Mouse (Mus musculus): ENCODE data around the gene Reg2. TPM values are rescaled to one million over a fixed set of nuclear protein-coding genes. Genes with fewer than 3 reads are reported as not detected.
"Not testable (repeated sequence)": the region's sequence is repeated elsewhere in the genome, so short reads cannot be mapped to it uniquely, and the experiment has no call there.

Gene Reg2
- polyA plus RNA-seq (2016; fragmentation: Nextera tagmentation; extraction: Ambion mirVana), result not detected in 2 replicates

- DNase-seq (ENCODE audit: low spot score); H3K27ac ChIP-seq; H3K36me3 ChIP-seq; H3K27me3 ChIP-seq (ENCODE audit: insufficient read depth, poor library complexity, severe bottlenecking); H3K4me1 ChIP-seq (replicated peaks); H3K9me3 ChIP-seq; H3K4me3 ChIP-seq: not testable (repeated sequence)
- 94% methylated on average over 5 of the region's 17 CpGs for WGBS
Measured at GRCm38 (mm10) chr6:78395323-78395722, at the start of gene Reg2. TSS of gene Reg2 (plus strand) at chr6:78395623.

DNA sequence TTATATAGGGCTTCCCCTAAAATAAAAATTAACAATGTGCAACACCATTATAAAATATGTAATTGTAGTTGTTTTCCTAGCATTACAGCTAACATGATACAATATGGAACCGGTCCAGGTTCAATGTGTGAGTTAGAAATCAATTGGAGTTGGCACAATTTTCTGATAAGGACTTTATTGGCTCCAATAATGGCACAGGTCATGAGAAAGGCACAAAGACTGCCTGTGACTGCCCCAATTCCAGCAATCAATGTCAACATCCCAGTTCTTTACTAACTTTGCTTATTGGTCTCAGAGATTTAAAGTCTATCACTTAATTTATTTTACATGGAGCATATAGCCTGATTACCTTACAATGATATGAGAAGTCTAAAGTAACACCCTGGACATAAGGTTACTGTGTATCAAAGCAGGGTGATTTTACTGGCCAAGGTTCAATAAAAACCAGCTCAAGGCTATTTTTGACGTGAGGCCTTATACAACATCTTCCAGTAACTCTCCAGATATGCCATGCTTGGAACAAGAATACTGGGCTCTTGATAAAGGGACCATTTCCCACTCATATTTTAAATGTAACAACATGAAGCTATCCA is 33.4 kb upstream of the Reg2 start:
- Histone ChIP-seq H3K4me3 (no peak overlapping the region), H3K4me1 (replicated peaks) (no peaks in the 10 kb centered on the region), H3K27ac (no peak overlapping the region), H3K9me3 (no peaks in the 10 kb centered on the region), H3K27me3 (ENCODE audit: insufficient read depth, poor library complexity, severe bottlenecking) (no peaks in the 10 kb centered on the region), H3K36me3 (no peaks in the 10 kb centered on the region)
- WGBS, result 71% methylated on average over 2 of the region's 2 CpGs
- DNase-seq (ENCODE audit: low spot score), result no peak

DNA sequence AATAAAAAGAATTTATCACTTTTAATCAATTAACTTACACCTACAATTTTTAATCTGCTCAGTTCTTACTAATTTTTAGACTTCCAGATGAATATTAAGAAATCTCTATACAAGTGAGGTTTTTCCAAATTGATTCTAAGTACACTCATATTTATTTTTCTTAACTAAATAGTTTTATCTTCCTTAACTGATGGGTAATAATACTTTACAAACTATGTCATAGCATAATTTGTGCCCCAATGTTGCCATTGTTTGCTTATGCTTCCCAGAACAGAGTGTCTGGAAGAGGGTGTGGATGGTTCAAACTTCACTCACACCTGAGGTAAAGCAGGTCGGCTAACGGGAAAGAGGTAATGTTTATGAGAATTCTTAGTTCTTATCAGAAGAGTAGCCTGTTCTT is 25.1 kb upstream of the Reg2 start, which contains the start of gene Reg3b:
TSS of gene Reg3b (plus strand) at position 301 of the 400 bp plus-strand sequence.
- Histone ChIP-seq H3K9me3 (no peaks in the 10 kb centered on the region), H3K4me1 (replicated peaks) (no peaks in the 10 kb centered on the region), H3K27ac (no peak within 1 kb of the TSS), H3K36me3 (no peaks in the 10 kb centered on the region), H3K27me3 (ENCODE audit: insufficient read depth, poor library complexity, severe bottlenecking) (no peaks in the 10 kb centered on the region), H3K4me3 (no peak within 1 kb of the TSS)
- 93% methylated on average over 2 of the region's 2 CpGs for WGBS
- DNase-seq (ENCODE audit: low spot score), result no peak

DNA sequence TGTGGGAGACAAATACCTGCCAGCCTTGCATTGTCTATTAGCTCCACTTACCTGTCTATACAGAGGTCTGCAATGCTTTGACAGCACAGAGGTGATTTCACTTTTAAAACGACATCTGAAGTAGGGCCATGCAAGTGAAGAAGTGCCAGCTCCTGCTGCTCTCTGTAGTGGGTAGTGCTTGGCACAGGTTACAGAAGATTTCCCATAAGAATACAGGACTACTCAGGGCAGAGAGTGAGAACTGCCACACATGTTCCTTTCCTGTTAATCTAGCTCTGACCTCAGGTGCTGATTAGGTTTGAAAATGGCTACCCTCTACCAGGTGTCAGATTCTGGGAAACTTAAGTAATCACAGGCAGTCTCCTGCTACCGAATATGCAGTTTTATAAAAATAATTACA is 16.7 kb upstream of the Reg2 start, which contains the start of gene Reg3d:
TSS of gene Reg3d (minus strand) at position 101 of the 400 bp plus-strand sequence.
- Histone ChIP-seq H3K27me3 (ENCODE audit: insufficient read depth, poor library complexity, severe bottlenecking) (no peaks in the 10 kb centered on the region), H3K27ac (no peak within 1 kb of the TSS), H3K36me3 (no peaks in the 10 kb centered on the region), H3K4me3 (no peak within 1 kb of the TSS), H3K9me3 (no peaks in the 10 kb centered on the region), H3K4me1 (replicated peaks) (no peaks in the 10 kb centered on the region)
- DNase-seq (ENCODE audit: low spot score), result no peak
- 84% methylated on average over 2 of the region's 2 CpGs for WGBS

DNA sequence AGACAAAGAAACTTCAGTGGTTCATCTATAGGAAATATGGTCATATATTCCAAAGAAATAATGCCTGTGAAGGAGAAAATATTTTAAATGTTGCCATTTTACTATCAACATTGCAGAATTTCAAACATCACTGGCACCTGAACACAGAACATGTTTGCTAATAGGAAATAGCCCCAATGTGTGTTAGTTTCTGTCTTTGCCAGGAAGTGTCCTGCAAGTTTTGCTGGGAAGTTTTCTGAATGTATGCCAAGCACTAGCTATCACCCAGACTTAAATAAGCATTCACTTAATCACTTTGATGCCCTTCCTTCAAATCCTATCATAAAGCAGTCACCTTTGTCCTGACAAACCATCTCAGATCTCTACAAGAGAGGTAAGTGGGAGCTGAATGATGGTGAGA is 15.0 kb upstream of the Reg2 start, which contains the start of gene Reg3a:
TSS of gene Reg3a (plus strand) at position 301 of the 400 bp plus-strand sequence.
- Histone ChIP-seq H3K27me3 (ENCODE audit: insufficient read depth, poor library complexity, severe bottlenecking) (no peaks in the 10 kb centered on the region), H3K36me3 (no peaks in the 10 kb centered on the region), H3K4me1 (replicated peaks) (no peaks in the 10 kb centered on the region), H3K4me3 (no peak within 1 kb of the TSS), H3K9me3 (no peaks in the 10 kb centered on the region), H3K27ac (no peak within 1 kb of the TSS)
- DNase-seq (ENCODE audit: low spot score), result no peak

- Histone ChIP-seq H3K4me1 (replicated peaks) (no peaks in the 10 kb centered on the region), H3K27me3 (ENCODE audit: insufficient read depth, poor library complexity, severe bottlenecking) (no peaks in the 10 kb centered on the region), H3K4me3 (no peak overlapping the region), H3K27ac (no peak overlapping the region), H3K9me3 (no peaks in the 10 kb centered on the region), H3K36me3 (no peaks in the 10 kb centered on the region)
- no peak for DNase-seq (ENCODE audit: low spot score)
- 87% methylated on average over 3 of the region's 3 CpGs for WGBS
Measured at GRCm38 (mm10) chr6:78385609-78386008, 9.8 kb upstream of the Reg2 start.

- not testable (repeated sequence) for DNase-seq (ENCODE audit: low spot score); H3K4me3 ChIP-seq; H3K4me1 ChIP-seq (replicated peaks); H3K36me3 ChIP-seq; H3K27ac ChIP-seq; H3K27me3 ChIP-seq (ENCODE audit: insufficient read depth, poor library complexity, severe bottlenecking); H3K9me3 ChIP-seq
Measured at GRCm38 (mm10) chr6:78422411-78422810, 27.0 kb downstream of the Reg2 start, which contains the start of gene Reg1. TSS of gene Reg1 (plus strand) at chr6:78422711.

GRCm38 (mm10) chr6:78425497-78425896 is 30.1 kb downstream of the Reg2 start:
- H3K27ac ChIP-seq, result no peak overlapping the region
- H3K4me1 ChIP-seq (replicated peaks), result no peaks in the 10 kb centered on the region
- H3K9me3 ChIP-seq, result no peaks in the 10 kb centered on the region
- no peak overlapping the region for H3K4me3 ChIP-seq
- H3K36me3 ChIP-seq, result no peaks in the 10 kb centered on the region
- 91% methylated on average over 3 of the region's 3 CpGs for WGBS
- no peak for DNase-seq (ENCODE audit: low spot score)
- H3K27me3 ChIP-seq (ENCODE audit: insufficient read depth, poor library complexity, severe bottlenecking), result no peaks in the 10 kb centered on the region

GRCm38 (mm10) chr6:78447202-78447601 is 51.8 kb downstream of the Reg2 start:
- Histone ChIP-seq H3K4me1 (replicated peaks) (no peaks in the 10 kb centered on the region), H3K27me3 (ENCODE audit: insufficient read depth, poor library complexity, severe bottlenecking) (no peaks in the 10 kb centered on the region), H3K4me3 (no peak overlapping the region), H3K9me3 (no peaks in the 10 kb centered on the region), H3K36me3 (no peaks in the 10 kb centered on the region), H3K27ac (no peak overlapping the region)
- WGBS, result 68% methylated on average over 1 of the region's 1 CpGs
- DNase-seq (ENCODE audit: low spot score), result no peak

DNA sequence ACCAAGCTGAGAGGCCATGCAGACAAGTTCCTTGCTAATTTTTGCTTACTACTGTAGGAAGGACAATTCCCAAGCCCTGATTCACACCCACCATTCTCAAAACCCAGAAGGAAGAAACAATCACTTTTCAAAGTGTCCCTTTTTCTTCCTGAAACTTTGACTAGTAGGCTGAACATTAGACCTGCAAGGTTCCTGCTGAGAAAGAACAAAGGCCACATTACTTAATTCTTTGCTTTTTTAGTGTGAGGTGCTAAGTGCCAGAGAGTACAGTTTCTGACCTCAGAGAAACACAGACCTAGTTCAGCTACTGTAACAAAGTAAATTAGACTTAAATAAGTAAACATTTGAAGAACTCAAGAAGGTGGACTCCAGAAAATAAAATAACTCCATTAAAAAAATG is 53.0 kb downstream of the Reg2 start:
- DNase-seq (ENCODE audit: low spot score), result no peak
- Histone ChIP-seq H3K9me3 (no peaks in the 10 kb centered on the region), H3K36me3 (no peaks in the 10 kb centered on the region), H3K4me1 (replicated peaks) (no peaks in the 10 kb centered on the region), H3K27me3 (ENCODE audit: insufficient read depth, poor library complexity, severe bottlenecking) (no peaks in the 10 kb centered on the region), H3K27ac (no peak overlapping the region), H3K4me3 (no peak overlapping the region)

- 92% methylated on average over 2 of the region's 2 CpGs for WGBS
- Histone ChIP-seq H3K36me3 (no peaks in the 10 kb centered on the region), H3K27me3 (ENCODE audit: insufficient read depth, poor library complexity, severe bottlenecking) (no peaks in the 10 kb centered on the region), H3K27ac (no peak overlapping the region), H3K4me1 (replicated peaks) (no peaks in the 10 kb centered on the region), H3K4me3 (no peak overlapping the region), H3K9me3 (no peaks in the 10 kb centered on the region)
- no peak for DNase-seq (ENCODE audit: low spot score)
Measured at GRCm38 (mm10) chr6:78452804-78453203, 57.4 kb downstream of the Reg2 start.

Data from hindbrain, embryonic 10.5 days (tissue).